Mouse (Mus musculus): ENCODE measurements around the gene Lrmda. TPM values are rescaled to one million over a fixed set of nuclear protein-coding genes. Genes with fewer than 3 reads are reported as not detected.

Gene Lrmda
- polyA plus RNA-seq, 1 experiment from 2014 or later, result 0.23 TPM

- no peak overlapping the region for H3K27ac ChIP-seq (ENCODE audit: low read depth, low read length)
- no peaks in the 10 kb centered on the region for H3K36me3 ChIP-seq (ENCODE audit: control insufficient read depth, insufficient read depth, low read length)
- no peaks in the 10 kb centered on the region for H3K9me3 ChIP-seq (ENCODE audit: control insufficient read depth, low read length)
- peak overlapping the region; percentile 14; the same call in 1 of the 2 replicates for H3K4me2 ChIP-seq
- no peak overlapping the region for H3K9ac ChIP-seq (ENCODE audit: low read length)
- peaks cover 7% of the 10 kb centered on the region for H3K4me1 ChIP-seq (ENCODE audit: control insufficient read depth, insufficient read depth, low read length)
- ATAC-seq (ENCODE audit: low FRiP score) (0 out of 2 replicates have a peak, but pooled peaks have one; percentile 24), DNase-seq (ENCODE audit: low spot score, missing footprints) (peak; percentile 85)
- H3K4me3 ChIP-seq (ENCODE audit: low read depth, low read length), result no peak overlapping the region
- no peaks in the 10 kb centered on the region for H3K27me3 ChIP-seq (ENCODE audit: control insufficient read depth, insufficient read depth, low read length)
- 41% methylated on average over 8 of the region's 8 CpGs for WGBS
Observed at GRCm38 (mm10) chr14:22495286-22495685, 475.8 kb downstream of the Lrmda start.

GRCm38 (mm10) chr14:22497636-22498131 is 478.2 kb downstream of the Lrmda start:
- ATAC-seq (ENCODE audit: low FRiP score) (no peak), DNase-seq (ENCODE audit: low spot score, missing footprints) (no peak)
- H3K4me2 ChIP-seq, result no peak overlapping the region
- H3K9ac ChIP-seq (ENCODE audit: low read length), result no peak overlapping the region
- WGBS, result 85% methylated on average over 4 of the region's 4 CpGs
- no peak overlapping the region for H3K4me3 ChIP-seq (ENCODE audit: low read depth, low read length)
- no peak overlapping the region for H3K27ac ChIP-seq (ENCODE audit: low read depth, low read length)
- no peaks in the 10 kb centered on the region for H3K9me3 ChIP-seq (ENCODE audit: control insufficient read depth, low read length)
- no peaks in the 10 kb centered on the region for H3K27me3 ChIP-seq (ENCODE audit: control insufficient read depth, insufficient read depth, low read length)
- H3K4me1 ChIP-seq (ENCODE audit: control insufficient read depth, insufficient read depth, low read length), result peaks cover 7% of the 10 kb centered on the region
- no peaks in the 10 kb centered on the region for H3K36me3 ChIP-seq (ENCODE audit: control insufficient read depth, insufficient read depth, low read length)

- H3K27ac ChIP-seq (ENCODE audit: low read depth, low read length), result no peak overlapping the region
- H3K4me3 ChIP-seq (ENCODE audit: low read depth, low read length), result no peak overlapping the region
- 74% methylated on average over 6 of the region's 6 CpGs for WGBS
- H3K4me1 ChIP-seq (ENCODE audit: control insufficient read depth, insufficient read depth, low read length), result peaks cover 5% of the 10 kb centered on the region; the same call in 1 of the 2 replicates
- no peaks in the 10 kb centered on the region for H3K9me3 ChIP-seq (ENCODE audit: control insufficient read depth, low read length)
- DNase-seq (ENCODE audit: low spot score, missing footprints) (no peak), ATAC-seq (ENCODE audit: low FRiP score) (no peak)
- H3K9ac ChIP-seq (ENCODE audit: low read length), result no peak overlapping the region
- no peaks in the 10 kb centered on the region for H3K27me3 ChIP-seq (ENCODE audit: control insufficient read depth, insufficient read depth, low read length)
- H3K36me3 ChIP-seq (ENCODE audit: control insufficient read depth, insufficient read depth, low read length), result no peaks in the 10 kb centered on the region
- no peak overlapping the region for H3K4me2 ChIP-seq
Observed at GRCm38 (mm10) chr14:22509747-22510530, 490.4 kb downstream of the Lrmda start.

DNA sequence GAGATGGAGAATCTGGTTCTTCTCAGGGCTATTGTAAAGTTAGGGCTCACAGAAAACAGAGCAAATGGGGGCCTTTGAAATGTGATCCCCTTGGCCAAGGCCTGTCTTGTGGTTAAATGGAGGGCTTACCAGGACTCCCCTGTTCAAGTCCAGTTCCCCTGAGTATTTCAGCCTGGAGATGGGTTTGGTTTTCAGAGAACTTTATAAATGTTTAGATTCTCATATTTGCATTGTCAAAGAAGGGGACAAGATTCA is 490.9 kb downstream of the Lrmda start:
- DNase-seq (ENCODE audit: low spot score, missing footprints) (no peak), ATAC-seq (ENCODE audit: low FRiP score) (no peak)
- no peaks in the 10 kb centered on the region for H3K9me3 ChIP-seq (ENCODE audit: control insufficient read depth, low read length)
- no peak overlapping the region for H3K4me3 ChIP-seq (ENCODE audit: low read depth, low read length)
- H3K27ac ChIP-seq (ENCODE audit: low read depth, low read length), result no peak overlapping the region
- no peaks in the 10 kb centered on the region for H3K27me3 ChIP-seq (ENCODE audit: control insufficient read depth, insufficient read depth, low read length)
- no peak overlapping the region for H3K9ac ChIP-seq (ENCODE audit: low read length)
- peaks cover 5% of the 10 kb centered on the region; the same call in 1 of the 2 replicates for H3K4me1 ChIP-seq (ENCODE audit: control insufficient read depth, insufficient read depth, low read length)
- H3K36me3 ChIP-seq (ENCODE audit: control insufficient read depth, insufficient read depth, low read length), result no peaks in the 10 kb centered on the region
- H3K4me2 ChIP-seq, result no peak overlapping the region

DNA sequence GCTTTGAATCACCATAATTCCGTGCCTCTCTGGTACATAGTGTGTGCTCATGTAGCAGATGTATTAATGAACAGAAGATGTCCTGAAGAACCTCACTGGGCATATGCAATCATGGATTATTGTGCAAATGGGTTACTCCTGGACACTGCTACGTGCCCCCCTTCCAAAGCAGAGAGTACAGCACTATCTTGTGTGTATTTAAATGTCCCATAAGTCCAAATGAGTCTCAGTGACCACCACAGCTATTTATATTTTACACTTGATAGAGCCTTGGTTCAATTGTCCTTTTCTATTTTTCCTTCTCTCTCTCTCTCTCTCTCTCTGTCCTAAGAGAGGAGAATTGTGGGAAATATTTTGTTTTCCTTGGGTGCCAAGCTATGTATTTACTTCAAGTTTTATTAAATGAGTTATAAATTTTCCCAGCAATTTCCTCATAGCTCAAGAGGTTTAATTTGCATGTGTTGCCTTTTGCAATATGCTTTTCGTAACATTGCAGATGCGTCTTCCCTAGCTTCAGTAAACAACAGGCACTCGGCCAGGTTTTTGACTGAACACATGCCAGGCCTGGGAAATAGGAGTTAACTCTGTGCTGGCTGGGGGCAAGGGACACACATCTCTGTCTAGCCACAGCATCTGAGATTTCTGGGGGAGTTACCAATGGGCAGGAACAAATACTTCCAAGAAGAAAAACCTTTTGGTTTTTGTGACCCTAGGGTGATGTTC is 495.0 kb downstream of the Lrmda start:
- H3K36me3 ChIP-seq (ENCODE audit: control insufficient read depth, insufficient read depth, low read length), result no peaks in the 10 kb centered on the region
- no peak overlapping the region for H3K27ac ChIP-seq (ENCODE audit: low read depth, low read length)
- 85% methylated on average over 5 of the region's 5 CpGs for WGBS
- no peak overlapping the region for H3K4me3 ChIP-seq (ENCODE audit: low read depth, low read length)
- ATAC-seq (ENCODE audit: low FRiP score) (no peak), DNase-seq (ENCODE audit: low spot score, missing footprints) (no peak)
- no peaks in the 10 kb centered on the region for H3K27me3 ChIP-seq (ENCODE audit: control insufficient read depth, insufficient read depth, low read length)
- H3K4me1 ChIP-seq (ENCODE audit: control insufficient read depth, insufficient read depth, low read length), result no peaks in the 10 kb centered on the region
- no peak overlapping the region for H3K9ac ChIP-seq (ENCODE audit: low read length)
- no peaks in the 10 kb centered on the region for H3K9me3 ChIP-seq (ENCODE audit: control insufficient read depth, low read length)
- H3K4me2 ChIP-seq, result no peak overlapping the region

DNA sequence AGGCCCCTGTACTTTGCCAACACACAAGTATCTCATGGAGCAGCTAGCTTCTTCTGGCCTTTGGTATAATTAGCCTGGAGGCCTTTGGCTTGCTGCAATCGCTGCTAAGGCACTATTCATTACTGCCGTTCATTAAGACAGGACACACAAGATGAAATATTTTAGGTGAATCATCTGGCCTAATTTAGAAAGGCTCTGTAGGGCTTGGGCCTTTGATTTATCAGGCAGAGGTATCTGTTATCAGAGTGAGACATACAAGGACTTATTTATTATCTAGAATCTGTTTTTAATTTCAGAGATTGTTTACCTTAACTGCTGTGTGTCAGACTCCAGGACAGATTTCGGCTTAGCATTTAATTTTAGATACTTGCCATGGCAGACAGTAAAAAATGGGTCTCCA is 511.2 kb downstream of the Lrmda start:
- no peak overlapping the region for H3K27ac ChIP-seq (ENCODE audit: low read depth, low read length)
- no peak for ATAC-seq (ENCODE audit: low FRiP score)
- DNase-seq (ENCODE audit: low spot score, missing footprints), result peak; percentile 75

GRCm38 (mm10) chr14:22533501-22533900 is 514.0 kb downstream of the Lrmda start:
- Histone ChIP-seq H3K27me3 (ENCODE audit: control insufficient read depth, insufficient read depth, low read length) (no peaks in the 10 kb centered on the region), H3K4me2 (no peak overlapping the region), H3K27ac (ENCODE audit: low read depth, low read length) (no peak overlapping the region), H3K36me3 (ENCODE audit: control insufficient read depth, insufficient read depth, low read length) (no peaks in the 10 kb centered on the region), H3K9ac (ENCODE audit: low read length) (no peak overlapping the region), H3K4me3 (ENCODE audit: low read depth, low read length) (no peak overlapping the region), H3K4me1 (ENCODE audit: control insufficient read depth, insufficient read depth, low read length) (no peaks in the 10 kb centered on the region), H3K9me3 (ENCODE audit: control insufficient read depth, low read length) (no peaks in the 10 kb centered on the region)
- ATAC-seq (ENCODE audit: low FRiP score), result no peak
- WGBS, result 83% methylated on average over 3 of the region's 3 CpGs
- DNase-seq (ENCODE audit: low spot score, missing footprints), result peak; percentile 45

More for the DNA sequence above, 511.2 kb downstream of the Lrmda start:
- Histone ChIP-seq H3K4me3 (ENCODE audit: low read depth, low read length) (no peak overlapping the region), H3K4me1 (ENCODE audit: control insufficient read depth, insufficient read depth, low read length) (no peaks in the 10 kb centered on the region), H3K4me2 (no peak overlapping the region), H3K9ac (ENCODE audit: low read length) (no peak overlapping the region), H3K27me3 (ENCODE audit: control insufficient read depth, insufficient read depth, low read length) (no peaks in the 10 kb centered on the region), H3K9me3 (ENCODE audit: control insufficient read depth, low read length) (no peaks in the 10 kb centered on the region), H3K36me3 (ENCODE audit: control insufficient read depth, insufficient read depth, low read length) (no peaks in the 10 kb centered on the region)
- WGBS, result 88% methylated on average over 3 of the region's 3 CpGs

DNA sequence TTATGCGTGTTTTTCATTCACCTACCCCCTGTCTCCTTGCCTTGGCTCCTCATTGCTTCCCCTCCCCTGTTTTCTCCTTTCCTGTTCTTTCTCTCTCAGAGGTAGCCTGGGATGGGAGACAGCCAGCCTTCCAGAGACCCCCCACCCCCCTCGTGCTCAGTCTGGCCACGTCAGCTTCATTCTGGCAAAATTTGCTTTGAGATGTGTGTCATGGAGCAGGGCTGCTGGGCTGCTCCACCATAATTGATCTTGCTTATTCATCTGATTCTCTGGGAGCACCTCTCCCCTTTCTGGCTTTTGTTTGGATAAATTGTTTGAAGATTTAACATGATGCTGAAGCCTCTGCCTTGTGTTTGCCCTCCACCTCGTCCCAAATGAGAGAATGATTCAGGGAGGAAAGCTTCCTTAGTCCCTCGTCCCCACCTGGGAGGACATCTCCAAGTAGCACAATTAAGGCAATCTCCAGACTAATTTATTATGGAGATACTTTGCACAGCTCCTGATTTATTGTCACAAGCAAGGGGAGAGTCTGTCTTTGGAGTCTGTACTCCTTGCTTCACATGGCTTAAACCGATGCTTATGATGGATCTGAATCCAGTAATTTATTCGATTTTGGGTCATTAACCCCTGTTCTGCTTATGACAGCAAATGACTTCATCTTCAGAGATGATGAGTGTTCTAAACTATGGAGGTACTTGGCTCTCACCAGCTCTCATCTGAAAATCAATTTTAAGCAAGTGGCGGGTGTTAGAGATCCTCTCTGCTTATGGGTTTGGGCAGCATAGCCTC is 526.6 kb downstream of the Lrmda start:
- H3K4me1 ChIP-seq (ENCODE audit: control insufficient read depth, insufficient read depth, low read length), result peaks cover 28% of the 10 kb centered on the region
- H3K4me3 ChIP-seq (ENCODE audit: low read depth, low read length), result no peak overlapping the region
- no peak overlapping the region for H3K27ac ChIP-seq (ENCODE audit: low read depth, low read length)
- no peaks in the 10 kb centered on the region for H3K9me3 ChIP-seq (ENCODE audit: control insufficient read depth, low read length)
- 40% methylated on average over 8 of the region's 8 CpGs for WGBS
- peak; percentile 51; the same call in 1 of the 2 replicates for ATAC-seq (ENCODE audit: low FRiP score)
- no peak overlapping the region for H3K4me2 ChIP-seq
- peak; percentile 91 for DNase-seq (ENCODE audit: low spot score, missing footprints)
- no peaks in the 10 kb centered on the region for H3K36me3 ChIP-seq (ENCODE audit: control insufficient read depth, insufficient read depth, low read length)
- H3K27me3 ChIP-seq (ENCODE audit: control insufficient read depth, insufficient read depth, low read length), result no peaks in the 10 kb centered on the region; the same call in 1 of the 2 replicates
- H3K9ac ChIP-seq (ENCODE audit: low read length), result no peak overlapping the region

DNA sequence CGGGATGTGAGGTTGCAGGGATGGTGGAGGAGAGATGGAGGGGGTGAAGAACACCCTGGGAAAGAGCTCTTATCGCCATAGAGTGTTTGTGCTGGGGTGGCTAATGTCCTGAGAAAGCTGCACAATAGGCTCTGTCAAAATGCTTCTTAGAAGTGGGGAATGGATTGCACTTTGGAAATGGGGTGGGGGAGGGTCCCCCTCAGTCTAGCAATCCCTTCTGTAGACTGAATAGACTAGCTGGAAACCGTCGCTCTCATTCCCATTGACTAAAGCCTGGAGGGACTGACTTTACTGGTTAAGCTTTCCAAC is 527.1 kb downstream of the Lrmda start:
- H3K9ac ChIP-seq (ENCODE audit: low read length), result no peak overlapping the region
- no peak overlapping the region for H3K4me2 ChIP-seq
- H3K27ac ChIP-seq (ENCODE audit: low read depth, low read length), result no peak overlapping the region
- H3K4me3 ChIP-seq (ENCODE audit: low read depth, low read length), result no peak overlapping the region
- no peaks in the 10 kb centered on the region for H3K36me3 ChIP-seq (ENCODE audit: control insufficient read depth, insufficient read depth, low read length)
- H3K9me3 ChIP-seq (ENCODE audit: control insufficient read depth, low read length), result no peaks in the 10 kb centered on the region
- DNase-seq (ENCODE audit: low spot score, missing footprints), result peak; percentile 90
- WGBS, result 29% methylated on average over 4 of the region's 4 CpGs
- H3K27me3 ChIP-seq (ENCODE audit: control insufficient read depth, insufficient read depth, low read length), result no peaks in the 10 kb centered on the region; the same call in 1 of the 2 replicates
- peak; percentile 70 for ATAC-seq (ENCODE audit: low FRiP score)
- peaks cover 28% of the 10 kb centered on the region for H3K4me1 ChIP-seq (ENCODE audit: control insufficient read depth, insufficient read depth, low read length)

All from midbrain, embryonic 11.5 days (tissue).